Mouse (Mus musculus): Measurements from ENCODE around the gene Bcl11b.

DNA sequence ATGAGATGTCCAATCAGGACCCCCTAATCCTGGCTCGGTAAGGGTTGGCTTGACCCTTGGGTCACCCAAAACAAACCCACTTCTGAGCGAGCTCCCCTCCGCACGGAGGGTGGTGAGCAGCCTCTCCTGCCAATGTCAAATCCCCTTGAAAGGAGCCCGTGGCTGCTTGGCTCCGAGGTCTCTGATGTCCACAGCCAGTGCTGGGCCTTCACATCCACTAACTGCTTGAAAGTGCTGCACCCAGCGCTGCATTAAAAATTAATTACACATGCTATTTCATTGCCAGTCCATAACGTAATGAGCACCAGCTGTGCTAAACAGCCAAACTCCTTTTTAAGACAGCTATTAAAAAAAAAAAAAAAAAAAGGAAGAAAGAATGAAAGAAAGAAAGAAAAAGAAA lies 43.5 kb downstream of the Bcl11b start:
- no peak for TF ChIP-seq CTCF (IDR thresholded peaks at IDR 0.05; ENCODE audit: low read depth)
- TF ChIP-seq EP300 (optimal IDR thresholded peaks at IDR 0.05), result no peak

Measured in stomach, postnatal 0 days (tissue).